Mouse (Mus musculus) cerebellum, adult 18-20 months (tissue): Measurements from ENCODE around the gene Wdfy3.
A peak's percentile ranks its signal among the peaks of the same experiment; 100 is the strongest.

Experiments
- DNase-seq, 2 experiments: peaks; one replicate each; pipeline ENCODE4 v3.0.0; 2021

Wdfy3 gene

GRCm38 (mm10) chr5:102054511-102055093, 15.1 kb downstream of the Wdfy3 start:
- peak; percentile 47 to 49 for DNase-seq

DNA sequence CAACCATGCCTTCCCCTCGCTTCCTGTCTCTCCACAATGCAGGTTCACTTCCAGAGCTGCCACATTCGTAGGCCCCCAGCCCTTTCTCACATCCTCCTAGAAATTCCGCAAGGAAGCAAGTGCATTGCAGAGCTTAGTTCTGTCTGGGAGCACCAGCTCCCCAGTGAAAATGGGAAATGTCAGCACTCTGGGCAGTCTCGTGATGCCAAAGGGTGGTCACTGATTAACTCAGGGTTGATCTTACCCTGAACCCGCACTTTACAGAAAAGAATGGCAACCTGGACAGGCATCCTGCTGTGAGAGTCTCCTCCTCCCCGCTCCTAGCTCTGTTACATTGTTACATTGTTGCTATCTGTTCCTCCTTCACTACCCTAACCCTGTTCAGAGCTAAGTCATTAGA, 16.8 kb downstream of the Wdfy3 start:
- DNase-seq, result no peak

- DNase-seq, result no peak
Measured at GRCm38 (mm10) chr5:102052465-102052864, 17.3 kb downstream of the Wdfy3 start.

- DNase-seq, result no peak
Measured at GRCm38 (mm10) chr5:102050677-102051076, 19.0 kb downstream of the Wdfy3 start.

DNA sequence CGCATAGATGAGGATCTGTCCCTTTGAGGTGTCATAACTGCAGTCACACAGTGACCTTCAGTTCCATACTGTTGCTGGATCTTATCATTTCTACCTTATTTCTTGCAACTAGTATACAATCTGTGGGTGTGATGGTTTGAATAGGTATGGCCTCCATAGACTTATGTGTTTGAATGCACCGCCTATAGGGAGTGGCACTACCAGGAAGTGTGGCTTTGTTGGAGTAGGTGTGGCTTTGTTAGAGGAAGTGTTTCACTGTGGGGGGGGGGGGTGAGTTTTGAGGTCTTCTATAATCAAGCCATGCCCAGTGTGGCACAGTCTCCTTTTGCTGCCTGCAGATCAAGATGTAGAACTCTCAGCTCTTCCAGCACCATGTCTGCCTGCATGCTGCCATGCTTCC, 21.3 kb downstream of the Wdfy3 start:
- DNase-seq, result no peak

GRCm38 (mm10) chr5:102046617-102047116, 23.1 kb downstream of the Wdfy3 start:
- DNase-seq, result no peak

DNA sequence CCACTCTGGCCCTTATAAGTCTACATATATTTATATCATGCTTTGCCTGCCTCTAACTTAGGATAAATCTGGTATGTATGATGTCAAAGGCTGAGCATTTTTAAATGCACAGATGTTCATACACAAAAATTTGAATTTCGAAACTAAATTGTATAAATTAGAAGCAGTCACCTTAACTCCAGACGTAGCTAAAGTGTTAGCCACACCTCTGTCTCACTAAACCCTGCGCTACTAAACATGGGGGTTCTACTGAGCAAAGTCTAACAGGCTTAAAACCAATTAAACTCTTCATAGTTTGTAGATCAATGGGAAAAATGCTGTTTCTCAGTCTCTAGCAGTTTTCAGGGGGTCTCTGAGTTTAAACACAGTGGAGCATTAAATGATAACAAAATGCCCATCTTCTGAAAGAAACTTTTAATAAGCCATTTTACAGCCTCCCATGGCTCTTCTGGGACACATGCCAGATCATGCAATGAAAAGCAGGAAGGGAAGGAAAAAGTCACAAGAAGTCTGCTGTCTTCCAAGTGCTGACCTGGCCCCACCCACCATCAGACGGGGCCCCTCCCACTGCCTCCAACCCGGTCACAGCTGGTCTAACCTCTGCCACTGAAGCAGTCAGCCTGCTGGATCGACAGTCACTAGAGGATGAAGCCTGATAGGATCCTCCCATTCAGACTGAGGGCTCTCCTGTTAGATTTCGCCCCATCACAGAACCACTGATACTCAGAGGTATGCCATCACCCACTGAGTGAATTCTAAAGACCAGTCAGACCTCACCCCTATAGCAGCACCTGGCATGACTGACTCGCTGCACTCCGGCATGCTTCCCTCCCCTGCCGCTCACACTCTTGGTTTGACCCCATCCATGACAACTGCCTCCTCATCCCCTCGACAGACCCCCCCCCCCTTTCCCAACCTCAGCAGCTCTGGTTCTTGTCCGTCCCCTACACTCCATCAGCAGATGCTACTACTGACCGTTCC, 23.8 kb downstream of the Wdfy3 start:
- DNase-seq, result no peak

DNA sequence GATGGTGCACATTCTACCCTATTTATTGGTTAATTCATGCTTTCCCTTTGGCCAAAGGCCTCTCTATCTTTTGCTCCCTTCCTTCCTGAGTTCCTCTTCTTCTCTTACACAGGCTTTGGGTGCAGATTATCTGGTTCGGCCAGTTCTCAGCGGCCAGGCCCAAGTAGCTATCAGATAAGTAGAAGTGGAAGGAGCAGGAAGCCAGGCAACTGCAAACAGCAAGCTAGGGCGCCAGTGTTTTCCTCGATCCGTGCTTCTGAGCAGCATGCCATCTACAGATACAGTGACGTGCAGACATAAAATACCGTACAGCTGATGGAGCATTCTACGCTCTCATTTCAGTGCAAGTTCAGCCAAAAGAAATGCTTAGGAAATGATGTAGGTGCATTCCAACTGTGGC, 24.5 kb downstream of the Wdfy3 start:
- no peak for DNase-seq

- DNase-seq, result no peak
Measured at GRCm38 (mm10) chr5:102033281-102033680, 36.4 kb downstream of the Wdfy3 start.

- no peak for DNase-seq
Measured at GRCm38 (mm10) chr5:102032594-102033240, 37.0 kb downstream of the Wdfy3 start.

DNA sequence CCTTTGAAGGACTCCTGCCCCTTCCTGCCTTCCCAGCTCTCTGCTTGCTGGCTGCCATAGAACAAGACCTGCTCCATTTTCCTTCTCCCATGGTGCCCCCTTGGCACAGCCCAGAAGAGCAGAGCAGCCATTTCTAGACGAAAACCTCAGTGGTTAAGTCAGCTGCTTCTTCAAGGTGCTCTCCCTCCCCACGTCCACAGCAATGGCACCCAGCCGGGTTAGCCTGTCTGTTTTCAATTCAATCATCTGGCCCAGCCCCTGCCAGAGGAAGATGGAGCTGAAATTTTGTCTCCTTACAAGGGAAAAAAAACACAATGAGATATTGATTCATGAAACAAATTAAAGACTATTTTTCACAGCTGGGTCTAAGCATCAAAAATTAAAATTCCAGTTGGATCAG, 37.5 kb downstream of the Wdfy3 start:
- peak; percentile 43 to 51 for DNase-seq

DNA sequence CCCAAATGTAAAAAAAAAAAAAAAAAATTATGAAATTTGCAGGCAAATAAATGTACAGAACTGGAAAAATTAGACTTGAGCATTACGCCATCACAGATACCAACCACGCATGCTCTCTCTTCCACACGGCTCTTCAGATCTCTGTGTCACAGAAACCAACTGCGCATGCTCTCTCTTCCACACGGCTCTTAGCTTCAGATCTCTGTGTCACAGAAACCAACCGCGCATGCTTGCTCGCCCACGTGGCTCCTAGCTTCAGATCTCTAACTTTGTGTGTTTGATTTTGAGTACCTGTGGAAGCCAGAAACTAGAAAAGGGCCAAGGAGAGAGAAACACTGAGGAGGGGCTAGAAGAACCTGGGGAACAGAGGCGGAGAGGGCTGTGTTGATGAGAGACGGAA, 46.3 kb downstream of the Wdfy3 start:
- no peak for DNase-seq

- no peak for DNase-seq
Measured at GRCm38 (mm10) chr5:102022018-102022898, 47.5 kb downstream of the Wdfy3 start.

DNA sequence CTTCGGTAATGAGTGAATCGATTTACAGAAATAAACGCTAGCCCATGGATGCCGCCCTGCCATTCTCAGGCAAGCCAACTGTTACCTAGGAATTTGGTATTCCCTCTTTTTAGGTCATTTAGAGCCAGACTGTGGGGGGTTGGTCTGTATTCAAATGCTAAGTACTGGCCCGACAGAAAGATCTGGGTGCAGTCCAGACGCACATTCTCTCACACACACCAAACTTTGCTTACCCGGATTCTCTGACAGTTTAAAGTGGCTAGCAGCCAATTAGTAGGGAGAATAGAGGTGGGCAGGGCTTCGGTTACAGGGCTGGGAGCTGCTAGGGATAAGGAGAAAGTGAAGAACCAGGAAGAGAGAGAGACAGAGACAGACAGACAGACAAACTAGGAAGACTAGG, 55.5 kb downstream of the Wdfy3 start:
- peak in 1 of 2 experiments; percentile 51 for DNase-seq

DNA sequence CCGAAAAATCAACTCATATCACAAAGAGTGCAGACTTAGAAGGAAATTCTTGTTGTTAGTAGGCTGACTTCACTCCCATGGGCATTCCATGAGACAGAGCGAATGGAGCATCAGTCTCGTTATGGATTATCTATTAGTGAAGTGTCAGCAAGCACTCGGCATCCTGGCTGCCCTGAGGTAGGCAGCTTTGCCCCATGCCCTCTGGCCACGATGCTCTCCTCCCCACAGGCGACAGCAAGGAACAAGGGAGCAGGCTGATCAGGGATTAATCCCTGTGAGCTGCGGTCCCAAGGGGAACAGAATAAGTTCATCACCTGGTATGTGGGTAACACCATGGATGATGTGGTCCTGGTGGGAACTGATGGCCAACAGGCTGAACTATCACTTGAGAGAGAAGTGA, 55.9 kb downstream of the Wdfy3 start:
- peak in 1 of 2 experiments; percentile 44 for DNase-seq

DNA sequence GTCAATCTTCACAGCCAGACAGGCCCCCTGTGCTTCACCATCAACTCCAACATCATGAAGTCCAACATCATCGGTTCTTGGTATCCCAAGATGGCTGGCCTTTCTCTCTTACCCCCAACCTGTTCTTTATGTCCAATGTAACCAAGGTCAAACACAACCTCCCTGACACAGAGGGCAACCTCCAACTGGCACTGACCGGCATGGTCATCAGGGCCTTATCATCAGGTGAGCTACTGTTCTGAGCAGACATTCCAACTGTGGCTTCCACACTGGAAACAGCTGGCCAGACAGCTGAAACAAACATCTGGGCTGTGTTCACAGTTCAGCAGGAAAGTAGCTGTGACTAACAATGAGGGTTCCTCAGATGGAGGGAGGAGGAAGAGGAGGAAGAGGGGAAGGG, 58.8 kb downstream of the Wdfy3 start:
- no peak for DNase-seq

DNA sequence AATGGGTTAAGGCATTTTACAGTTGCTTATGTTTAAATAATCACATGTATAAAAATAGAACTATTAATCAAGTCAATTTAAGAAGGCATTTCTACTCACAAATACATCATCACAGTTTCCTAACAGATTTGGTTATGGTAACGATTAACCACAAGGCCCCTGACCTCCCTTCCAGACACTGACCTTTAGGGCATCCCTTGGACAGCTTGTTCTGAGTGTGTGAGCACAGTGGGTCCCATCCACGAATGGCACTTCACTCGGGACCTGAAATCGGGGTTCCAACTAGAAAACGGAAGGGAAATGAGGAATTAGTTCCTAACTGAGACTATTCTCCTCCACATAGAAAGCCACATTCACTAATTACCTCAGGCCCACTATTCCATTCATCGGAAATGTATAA, 60.1 kb downstream of the Wdfy3 start:
- no peak for DNase-seq

GRCm38 (mm10) chr5:102008712-102009111, 61.0 kb downstream of the Wdfy3 start:
- DNase-seq, result no peak

GRCm38 (mm10) chr5:102006218-102006941, 63.3 kb downstream of the Wdfy3 start:
- peak; percentile 67 to 81 for DNase-seq

- no peak for DNase-seq
Measured at GRCm38 (mm10) chr5:102003371-102003770, 66.3 kb downstream of the Wdfy3 start.

- DNase-seq, result peak; percentile 44 to 53
Measured at GRCm38 (mm10) chr5:102001026-102001425, 68.7 kb downstream of the Wdfy3 start.

DNA sequence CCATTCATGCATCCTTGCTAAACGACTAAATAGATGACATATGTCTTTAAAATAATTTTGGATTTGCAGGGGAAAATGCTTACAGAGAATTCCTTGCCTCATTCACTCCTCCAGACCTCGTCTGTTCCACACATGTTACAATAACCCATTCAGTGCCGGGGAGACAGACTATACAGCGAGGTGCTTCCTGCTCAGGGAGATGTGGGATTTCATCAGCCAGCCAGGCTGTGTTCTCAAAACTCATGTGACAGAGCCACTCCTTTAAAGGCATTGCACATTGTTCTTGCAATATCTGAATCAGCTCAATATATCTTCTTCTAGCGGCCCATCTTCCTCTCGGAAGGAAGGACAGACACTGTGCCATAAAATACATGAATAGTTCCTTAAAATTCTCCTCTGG, 70.8 kb downstream of the Wdfy3 start:
- DNase-seq, result no peak
